Mouse (Mus musculus): ENCODE measurements around the gene Icosl.
"Not testable (repeated sequence)": the region's sequence is repeated elsewhere in the genome, so short reads cannot be mapped to it uniquely, and the experiment has no call there.

Icosl gene

DNA sequence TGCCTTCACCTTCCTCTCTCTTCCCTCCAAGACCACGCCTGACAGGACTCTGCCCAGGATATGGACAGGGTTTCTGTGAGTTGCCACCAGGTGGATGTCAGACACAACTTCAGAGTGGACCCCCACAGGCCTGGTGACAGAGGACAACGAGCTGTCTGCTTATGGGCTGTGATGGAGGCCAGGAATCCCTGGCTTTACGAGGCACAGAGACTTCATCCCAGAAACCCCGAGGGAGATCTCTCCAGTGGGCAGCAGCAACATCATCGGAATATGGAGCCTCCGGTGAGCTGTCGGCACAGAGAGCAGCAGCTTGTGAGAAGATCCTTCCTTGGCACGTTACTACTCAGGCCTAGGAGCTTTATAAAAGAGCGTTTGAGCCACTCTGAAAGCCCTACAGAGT, 8.8 kb downstream of the Icosl start:
- DNase-seq: no peak

DNA sequence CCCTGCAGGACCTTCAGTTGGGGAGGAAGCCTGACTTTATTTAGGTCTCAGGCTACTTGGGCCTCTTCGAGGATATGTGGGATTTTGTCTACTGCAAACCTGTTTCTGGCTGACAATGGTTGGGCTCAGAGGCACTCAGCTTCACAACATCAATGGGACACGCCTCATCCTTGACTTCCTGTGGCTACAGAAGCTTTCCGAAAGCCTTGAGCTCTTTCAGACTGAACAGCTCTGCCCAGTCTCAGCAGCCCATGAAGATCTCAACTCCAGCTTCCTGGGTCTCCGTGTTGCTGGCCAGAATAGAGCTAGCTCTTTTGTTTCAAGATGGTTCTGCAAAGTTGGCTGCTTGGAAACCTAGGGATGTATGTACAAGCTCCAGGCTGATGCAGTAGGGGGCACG, 9.2 kb downstream of the Icosl start:
- no peak for DNase-seq

DNA sequence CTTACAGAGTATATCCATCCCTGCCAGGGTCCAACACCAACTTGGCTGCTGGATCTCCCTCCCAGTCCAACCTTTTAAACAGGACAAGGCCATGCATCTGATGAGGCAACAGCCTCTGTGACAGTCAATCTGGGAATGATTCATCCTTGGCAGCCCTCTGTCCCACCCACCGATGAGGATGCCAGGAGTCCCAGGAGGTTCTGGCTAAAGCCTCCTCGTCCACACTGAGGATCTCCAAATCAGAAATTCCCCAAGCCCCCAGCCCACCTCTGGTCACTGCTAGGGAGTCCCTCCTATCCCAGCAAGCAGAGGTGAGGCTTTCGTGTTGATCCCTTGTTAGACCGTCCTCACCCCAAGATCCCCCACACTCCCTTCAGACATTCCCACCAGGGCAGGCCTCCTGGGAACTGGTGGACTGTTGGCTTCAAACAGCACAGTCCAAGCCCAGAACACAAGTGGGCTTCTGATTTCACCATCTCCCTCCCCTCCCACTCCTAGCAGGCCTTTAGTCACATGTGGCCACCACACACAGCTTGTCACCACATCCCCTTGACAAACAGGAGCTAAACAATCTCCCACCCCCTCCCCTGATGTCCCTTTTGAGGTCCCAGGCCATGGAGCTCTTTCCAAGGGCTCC, 11.0 kb downstream of the Icosl start:
- no peak for DNase-seq

DNA sequence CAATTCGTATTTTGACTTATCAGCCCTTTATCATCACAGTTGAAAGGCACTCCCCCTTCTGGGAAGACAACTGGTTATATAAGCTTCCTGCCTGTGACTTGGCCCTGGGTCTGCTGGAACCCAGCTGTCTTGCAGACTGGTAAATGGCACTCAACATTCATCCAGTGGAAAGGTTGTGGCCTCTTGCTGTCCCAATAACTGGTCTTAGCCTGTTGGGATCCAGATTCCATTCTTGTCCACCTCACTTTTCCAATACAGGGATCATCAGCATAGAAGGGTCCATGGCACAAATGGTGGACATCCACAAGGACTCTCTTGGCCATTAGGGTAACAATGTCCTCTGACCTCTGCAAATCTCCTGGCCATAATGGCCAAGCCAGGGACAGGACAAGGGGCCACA, 15.0 kb downstream of the Icosl start:
- DNase-seq: no peak

DNA sequence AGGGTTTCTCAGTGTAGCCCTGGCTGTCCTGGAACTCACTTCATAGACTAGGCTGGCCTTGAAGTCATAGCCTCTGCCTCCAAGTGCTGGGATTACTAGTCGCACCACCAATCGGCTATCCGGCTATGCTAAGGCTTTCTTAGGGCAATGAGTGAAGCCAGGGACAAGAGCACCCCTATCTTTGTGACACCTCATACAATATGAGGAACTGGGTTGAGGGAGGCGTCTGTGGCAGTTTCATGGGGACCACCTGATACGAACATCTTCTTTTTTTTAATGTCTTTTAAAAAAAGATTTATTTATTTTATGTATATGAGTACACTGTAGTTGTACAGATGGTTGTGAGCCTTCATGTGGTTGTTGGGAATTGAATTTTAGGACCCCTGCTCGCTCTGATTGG, 16.6 kb downstream of the Icosl start:
- DNase-seq: no peak

DNA sequence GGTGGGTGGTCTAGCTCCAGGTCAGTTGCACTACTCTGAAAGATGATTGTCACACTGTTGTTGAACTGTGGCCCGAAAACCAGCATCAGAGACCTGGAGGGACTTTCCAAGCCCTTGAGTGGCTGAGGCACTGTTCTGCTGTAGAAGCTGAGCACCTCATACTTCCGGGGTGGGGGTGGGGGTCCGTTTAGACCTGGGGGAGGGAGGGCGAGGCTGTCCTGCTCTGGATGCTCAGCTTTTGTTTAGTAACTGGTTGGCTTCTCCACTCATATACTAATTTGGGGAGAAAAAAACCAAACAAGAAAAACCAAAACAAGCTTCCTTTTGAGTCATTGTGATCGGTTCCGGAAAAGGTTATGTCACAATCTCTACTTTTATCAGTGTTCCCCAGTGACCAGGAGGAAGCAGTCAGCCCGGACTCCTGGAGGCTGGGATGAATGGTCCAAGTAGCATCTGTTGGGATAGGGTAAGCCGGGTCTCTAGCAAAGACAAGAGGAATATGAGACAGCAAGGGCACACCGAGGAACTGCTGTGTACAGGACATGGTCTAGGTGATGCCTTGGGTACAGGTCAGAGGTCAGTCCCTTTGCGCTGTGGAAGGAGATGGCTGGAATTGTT, 17.5 kb downstream of the Icosl start:
- no peak for DNase-seq

DNA sequence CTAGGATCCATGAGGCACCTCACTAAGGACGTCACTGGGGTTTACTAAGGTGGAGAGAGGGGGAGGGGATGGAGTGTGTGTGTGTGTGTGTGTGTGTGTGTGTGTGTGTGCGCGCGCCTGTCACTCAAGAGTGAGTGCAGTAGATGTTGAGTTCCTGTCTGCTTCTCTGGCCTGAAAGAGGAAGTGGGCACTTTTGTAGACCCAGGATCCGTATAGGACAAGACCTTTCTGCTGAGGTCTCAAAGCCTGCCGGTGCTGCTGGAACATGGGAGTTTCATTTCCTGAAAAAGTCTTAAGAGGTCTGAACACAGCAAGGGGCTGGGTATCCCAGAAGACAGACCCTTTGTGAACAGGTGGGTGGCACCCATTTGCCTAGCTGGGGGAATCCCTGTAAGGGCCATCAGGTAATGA, 18.0 kb downstream of the Icosl start:
- no peak for DNase-seq

DNA sequence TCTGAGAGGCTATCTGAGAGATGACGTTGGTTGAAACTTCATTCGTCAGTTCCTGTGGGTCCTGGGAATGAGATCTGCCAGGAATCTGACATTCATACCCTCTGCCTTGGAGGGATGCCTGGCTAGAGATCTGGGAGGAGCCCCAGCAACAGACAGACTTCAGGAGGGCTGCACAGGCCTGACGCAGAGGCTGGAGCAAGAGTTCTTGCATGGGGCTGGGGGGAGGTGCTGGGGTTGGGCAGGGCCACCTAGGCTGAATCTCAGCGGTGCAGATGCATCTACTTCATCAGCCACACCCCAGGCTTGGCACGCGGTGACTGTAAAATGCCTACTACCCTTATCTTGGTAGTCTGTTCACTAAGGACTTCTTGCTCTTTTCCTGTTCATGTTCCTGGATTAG, 21.1 kb downstream of the Icosl start:
- DNase-seq: no peak

DNA sequence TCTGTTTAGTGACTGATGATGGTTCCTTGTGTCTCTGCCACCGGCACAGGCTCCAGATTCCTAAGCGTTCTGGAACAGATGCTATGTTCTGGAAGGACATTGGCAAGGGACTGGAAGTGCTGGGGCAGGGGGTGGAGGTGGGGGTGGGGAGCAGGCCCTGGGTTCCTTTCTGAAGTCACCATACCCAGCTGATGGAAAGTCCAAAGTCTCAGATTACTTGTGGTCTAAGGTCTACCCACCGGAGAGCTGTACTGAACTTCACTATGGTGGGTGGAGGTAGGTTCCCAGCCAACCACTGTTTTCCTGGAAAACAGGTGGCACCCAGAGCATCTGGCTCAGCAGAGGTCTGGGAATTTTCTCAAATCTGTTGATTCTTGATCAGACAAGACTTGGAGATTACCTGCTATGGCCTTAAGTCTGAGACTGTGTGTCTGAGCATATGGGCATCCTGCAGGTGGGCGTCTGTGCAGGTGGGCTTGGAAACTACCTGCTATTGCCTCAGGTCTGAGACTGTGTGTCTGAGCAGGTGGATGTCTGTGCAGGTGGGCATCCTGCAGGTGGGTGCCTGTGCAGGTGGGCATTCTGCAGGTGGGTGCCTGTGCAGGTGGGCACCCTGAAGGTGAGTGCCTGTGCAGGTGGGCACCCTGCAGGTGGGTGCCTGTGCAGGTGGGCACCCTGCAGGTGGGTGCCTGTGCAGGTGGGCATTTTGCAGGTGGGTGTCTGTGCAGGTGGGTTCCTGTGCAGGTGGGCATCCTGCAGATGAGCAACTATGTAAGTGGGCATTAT, 21.8 kb downstream of the Icosl start:
- DNase-seq: no peak

DNA sequence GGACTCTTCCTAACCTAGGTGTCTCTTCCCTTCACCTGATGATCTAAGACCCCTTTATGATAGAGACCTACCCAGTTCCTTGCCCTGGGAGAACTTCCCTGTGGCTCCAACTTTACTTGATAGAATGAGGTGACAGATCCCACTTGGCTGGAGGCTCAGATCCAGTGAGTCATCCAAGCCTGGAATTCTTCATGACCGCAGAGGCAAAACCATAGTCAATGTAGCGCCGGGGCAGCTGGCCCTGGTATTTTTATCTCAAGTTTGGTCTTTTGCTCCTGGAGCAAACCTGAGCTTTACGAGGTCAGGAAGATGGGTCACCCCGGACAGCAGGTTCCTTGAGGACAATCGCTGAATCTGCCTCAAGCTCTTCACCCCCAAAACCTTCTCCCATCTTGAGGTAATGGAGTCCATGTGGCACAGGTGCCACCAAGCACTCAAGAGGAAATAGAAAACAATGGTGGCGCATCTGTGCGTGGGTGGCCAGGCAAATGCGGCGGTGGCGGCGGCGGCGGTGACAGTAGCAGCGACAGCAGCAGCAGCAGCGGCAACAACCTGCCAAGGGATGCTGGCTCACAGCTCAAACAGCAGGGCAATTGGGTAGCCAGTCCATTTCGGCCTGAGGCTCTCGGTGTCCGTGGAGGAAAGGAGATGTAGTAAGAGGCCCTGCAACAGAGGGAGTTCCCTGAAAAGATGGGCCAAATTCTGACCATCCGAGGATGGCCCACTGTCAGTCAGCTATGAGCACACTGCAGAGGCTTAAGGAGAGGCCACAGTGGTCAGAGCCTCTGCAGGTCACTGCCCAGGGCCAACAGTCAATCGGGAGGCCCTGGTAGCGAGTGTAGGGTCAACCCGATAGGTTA, 23.0 kb downstream of the Icosl start:
- DNase-seq: no peak

DNA sequence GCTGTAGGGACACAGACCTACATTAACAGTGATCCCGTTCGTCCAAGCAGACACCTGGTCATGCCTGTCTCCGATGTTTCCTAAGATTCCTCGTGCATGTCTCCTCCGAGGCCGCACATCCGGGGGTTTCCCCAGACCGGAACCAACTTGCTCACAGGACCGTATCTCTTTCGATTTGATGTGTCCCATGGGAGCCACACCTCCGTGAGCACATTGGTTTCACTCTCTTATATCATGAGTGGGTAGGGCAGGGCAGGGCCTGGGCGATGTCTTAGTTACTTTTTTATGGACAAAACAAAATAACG, 23.6 kb downstream of the Icosl start:
- no peak for DNase-seq

DNA sequence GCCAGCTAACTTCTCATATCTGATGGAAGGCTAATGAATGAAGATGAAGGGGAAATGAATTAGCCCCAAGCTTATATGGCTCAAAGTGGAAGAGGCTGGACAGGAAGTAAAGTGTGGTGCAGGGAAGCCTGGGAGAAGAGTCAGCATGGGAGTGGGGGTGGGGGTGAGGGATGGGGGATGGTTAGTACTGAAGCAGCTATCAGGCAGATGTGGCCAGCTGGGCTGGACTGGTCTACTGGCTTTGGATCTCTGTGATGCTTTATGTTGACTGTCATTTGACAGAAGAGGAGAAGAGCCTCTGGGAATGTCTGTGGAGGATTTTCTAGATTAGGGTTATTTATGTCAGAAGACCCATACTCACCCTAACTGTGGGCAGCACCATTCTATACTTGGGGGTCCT, 26.1 kb downstream of the Icosl start:
- no peak for DNase-seq

DNA sequence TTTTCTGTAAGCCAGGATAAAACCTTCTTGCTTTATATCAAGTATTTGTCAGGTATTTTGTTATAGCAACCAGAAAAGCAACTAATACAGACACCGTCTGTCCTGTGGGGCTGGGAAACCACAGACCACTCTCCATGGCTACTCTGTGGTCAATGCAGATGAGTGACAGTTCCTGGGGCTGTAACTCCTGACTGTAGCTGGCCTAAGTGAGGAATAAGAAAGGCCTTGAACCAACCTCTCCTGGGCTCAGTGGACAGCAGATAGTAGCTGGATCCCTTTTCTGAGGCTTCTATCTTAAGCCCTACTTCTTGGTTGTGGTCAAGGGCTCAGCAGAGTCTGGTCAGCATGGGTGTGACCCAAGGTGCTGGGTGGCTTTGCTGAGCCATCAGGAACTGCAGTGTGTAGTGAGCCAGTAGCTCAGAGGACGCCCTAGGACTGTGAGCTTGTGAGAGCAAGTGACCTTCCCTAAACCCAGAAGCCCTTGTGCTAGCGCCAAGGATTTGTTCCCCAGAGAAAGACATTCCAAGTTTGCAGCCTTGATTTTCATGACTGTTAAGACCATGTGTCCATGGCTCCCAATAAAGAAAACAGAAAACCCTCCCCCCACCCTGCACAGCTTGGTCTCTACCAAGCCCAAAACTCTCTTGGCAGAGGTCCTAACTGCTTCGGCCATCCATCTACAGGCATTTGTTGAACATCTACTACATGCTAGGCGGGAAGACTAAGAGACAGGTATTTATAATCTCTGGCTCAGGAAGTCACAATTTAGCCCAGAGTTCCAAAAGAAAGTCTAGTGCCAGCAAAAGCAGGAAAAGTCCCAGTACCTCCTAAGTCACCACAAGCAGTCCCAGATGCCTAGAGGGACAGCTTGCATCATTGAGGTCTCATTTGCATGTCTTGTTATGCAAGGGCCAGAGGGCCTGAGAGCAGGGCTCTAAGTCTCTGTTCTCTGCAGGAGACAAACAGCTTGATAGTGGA, 27.1 kb downstream of the Icosl start:
- no peak for DNase-seq

DNA sequence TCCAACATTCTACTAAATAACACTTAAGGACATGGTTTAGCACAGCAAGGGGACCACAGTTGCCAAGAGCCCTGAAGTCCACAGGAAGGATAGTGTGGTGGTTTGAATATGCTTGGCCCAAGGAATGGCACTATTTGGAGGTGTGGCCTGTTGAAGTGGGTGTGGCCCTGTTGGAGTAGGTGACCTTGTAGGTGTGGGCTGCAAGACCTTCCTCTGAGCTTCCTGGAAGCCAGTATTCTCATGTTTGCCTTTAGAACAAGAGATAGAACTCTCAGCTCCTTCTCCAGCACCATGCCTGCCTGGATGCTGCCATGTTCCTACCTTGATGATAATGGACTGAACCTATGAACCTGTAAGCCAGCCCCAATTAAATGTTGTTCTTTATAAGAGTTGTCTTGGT, 30.8 kb downstream of the Icosl start:
- DNase-seq: not testable (repeated sequence)

DNA sequence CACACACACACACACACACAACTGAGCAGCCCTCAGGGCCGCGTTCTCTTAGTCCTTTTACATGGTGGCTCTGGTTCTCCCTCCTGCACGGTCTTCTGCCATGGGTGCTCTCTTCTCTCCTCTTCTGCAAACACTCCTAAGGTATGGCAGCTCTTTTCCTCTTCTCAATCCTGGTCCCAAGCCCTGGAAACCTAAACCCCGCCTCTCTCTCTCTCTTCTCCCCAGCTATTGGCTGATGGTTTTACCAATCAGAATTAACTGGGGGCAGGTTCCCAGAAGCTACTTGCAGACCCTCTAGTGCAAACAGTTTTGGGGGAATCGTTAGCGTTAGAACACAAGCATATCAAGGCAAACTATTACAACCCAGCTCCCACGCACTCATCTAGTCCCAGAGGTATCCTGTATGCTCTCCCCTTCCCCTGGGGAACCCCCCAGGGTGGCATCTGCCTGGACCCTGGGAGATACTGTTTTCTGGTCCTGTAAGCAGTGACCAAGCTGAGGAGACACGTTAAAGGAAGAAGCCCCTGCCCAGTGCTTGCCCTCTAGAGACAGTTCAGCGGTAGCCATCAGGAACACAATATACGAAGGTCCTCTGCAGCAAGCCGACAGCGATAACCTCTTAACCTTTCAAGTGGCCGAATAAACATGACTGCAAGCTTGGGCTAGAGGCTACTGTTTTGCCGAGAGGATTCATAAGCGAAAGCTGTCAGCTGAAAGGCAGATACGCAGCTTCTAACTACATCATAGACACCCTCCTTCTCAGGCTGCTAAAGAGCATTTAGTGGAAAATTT, 32.1 kb downstream of the Icosl start:
- DNase-seq: no peak

DNA sequence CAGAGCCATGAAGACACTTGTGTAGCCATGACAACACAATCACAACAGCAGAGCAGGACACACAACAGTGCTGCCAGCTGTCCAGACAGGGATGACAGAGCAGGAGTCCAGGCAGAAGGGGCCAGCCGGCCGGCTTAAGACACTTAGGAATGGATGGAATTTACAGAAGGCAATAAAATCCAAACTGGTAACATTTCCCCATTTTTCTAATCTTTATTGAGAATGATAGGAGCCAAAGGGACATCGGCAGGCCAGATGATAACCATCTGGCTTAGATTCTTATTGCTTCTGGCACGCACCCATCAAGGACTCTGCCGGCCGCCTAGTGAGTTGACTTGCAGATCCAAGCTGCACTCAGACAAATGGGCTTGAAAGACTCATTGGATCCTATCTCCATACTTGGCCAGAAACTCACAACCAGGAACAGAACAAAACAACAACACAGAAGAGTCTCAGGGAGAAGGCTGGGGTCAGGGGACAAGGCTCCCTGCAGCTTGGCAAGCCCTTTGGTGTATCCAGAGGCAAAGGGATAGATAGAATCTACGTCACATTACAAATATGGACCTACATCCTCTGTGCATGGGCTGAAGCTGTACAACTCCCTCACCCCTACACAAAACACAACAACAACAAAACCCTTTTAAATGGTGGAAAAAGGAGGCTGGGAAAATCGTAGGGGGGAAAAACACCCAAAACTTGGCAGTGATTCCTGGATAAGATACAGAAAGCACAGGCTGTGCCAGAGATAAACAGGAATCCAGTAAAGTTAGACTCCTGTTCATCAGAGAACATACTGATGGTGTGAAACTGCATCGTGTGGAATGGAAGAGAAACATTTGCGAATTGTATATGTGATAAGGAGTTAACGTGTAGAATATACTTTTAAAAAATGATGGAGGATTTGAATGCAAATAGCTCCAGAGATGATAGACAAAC, 35.7 kb downstream of the Icosl start:
- DNase-seq: peak; percentile 6

DNA sequence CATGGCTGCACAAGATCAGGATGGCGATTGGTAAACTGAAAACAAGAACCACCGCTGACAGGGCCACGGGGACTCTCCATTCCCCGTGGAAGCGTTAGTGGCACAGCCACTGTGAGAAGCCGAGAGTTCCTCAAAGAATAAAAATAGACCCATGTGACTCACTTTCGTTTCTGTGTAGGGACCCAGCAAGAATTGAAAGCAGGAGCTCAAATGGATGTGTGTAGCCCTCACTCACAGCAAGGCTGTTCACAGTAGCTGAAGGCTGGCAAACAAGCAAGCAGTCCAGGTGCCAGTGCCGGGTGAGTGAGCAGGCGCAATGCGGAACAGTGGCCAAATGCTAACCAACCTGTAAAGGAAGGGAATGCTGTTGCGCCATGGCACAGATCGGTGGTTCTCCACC, 36.4 kb downstream of the Icosl start:
- DNase-seq: peak; percentile 38

DNA sequence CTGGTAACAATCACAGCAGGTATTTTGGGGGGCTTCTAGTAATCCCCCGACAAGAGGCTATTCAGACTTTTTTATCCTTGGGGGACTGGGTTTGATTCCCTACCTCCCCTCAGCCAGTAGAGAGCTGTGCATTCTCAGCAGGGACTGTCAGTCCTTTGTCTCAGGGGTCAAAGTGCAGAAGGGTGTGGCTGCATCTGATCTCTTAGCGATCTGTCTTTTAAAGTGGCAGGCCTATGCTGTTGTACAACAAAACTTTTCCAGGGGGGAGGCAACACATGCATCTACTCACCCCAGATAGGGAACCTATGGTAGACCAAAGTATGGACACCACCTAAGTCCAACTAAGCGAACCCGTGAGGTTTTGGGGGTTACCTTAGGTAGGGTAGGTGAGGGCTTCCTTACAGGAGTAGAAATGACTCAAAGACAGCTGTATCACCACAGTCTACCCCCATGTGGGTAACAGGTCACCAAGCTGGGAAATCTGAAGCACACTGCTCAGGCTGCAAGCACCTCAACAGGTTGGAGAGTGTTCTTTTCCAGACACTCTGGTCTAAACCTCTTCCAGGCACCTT, 45.5 kb downstream of the Icosl start:
- no peak for DNase-seq

DNA sequence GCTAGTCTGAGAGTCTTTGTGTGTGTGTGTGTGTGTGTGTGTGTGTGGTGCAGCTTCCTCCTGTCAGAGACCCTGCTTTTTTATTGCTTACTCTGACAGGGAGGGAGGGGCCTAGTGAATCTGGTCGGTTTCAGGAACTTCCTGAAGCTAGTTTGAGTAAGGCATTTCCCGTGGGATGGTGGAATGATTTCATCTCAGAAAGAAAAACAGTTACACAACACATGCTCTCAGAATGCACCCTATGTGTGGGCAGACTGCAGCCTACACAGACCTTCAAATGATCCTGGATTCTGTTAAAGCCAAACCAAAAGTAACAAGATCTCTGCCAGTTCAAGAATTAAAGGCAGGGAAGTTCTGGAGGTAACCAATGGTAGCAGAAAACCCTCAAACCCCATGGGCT, 46.1 kb downstream of the Icosl start:
- DNase-seq: no peak

DNA sequence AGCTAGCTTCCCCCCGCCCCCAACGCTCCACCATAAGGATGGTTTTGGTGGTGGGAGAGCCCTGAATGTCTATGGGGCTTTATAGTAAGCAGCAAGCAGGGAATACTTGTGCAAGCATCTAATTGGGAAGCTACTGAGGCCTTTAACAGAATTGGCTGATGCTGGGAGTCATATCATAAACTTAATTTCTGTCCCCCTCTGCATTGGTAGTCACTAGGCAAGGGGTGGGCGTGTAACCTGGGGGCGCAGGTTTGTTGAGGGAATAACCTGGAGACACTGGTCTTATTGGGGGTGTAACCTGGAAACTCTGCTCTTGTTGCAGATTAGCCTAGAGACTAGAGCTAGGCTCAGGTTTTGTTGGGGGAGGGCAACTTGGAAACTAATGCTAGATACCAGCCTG, 50.3 kb downstream of the Icosl start:
- DNase-seq: no peak
